Mouse (Mus musculus): ENCODE measurements around the gene Apol6.

The Apol6 gene

GRCm38 (mm10) chr15:77068439-77068861 lies 23.9 kb downstream of the Apol6 start:
- Histone ChIP-seq H3K36me3 (ENCODE audit: insufficient read depth, low read length) (peaks cover 14% of the 10 kb centered on the region), H3K4me1 (replicated peaks; ENCODE audit: low read depth, low read length) (peaks cover 57% of the 10 kb centered on the region), H3K27me3 (ENCODE audit: insufficient read depth, low read length) (no peaks in the 10 kb centered on the region), H3K4me3 (replicated peaks; ENCODE audit: low read length) (no peak overlapping the region), H3K9me3 (ENCODE audit: low read length) (no peaks in the 10 kb centered on the region)
- TF ChIP-seq POU5F1 (IDR thresholded peaks at IDR 0.05; ENCODE audit: borderline replicate concordance, low read length) (no peak), NANOG (IDR thresholded peaks at IDR 0.05; ENCODE audit: borderline replicate concordance, low read length) (no peak), CTCF (conservative IDR thresholded peaks at IDR 0.05; ENCODE audit: low read length) (no peak)

- H3K9me3 ChIP-seq (ENCODE audit: low read length) = no peaks in the 10 kb centered on the region
- H3K4me3 ChIP-seq (replicated peaks; ENCODE audit: low read length) = no peak overlapping the region
- peaks cover 19% of the 10 kb centered on the region for H3K36me3 ChIP-seq (ENCODE audit: insufficient read depth, low read length)
- no peaks in the 10 kb centered on the region for H3K27me3 ChIP-seq (ENCODE audit: insufficient read depth, low read length)
- peaks cover 60% of the 10 kb centered on the region for H3K4me1 ChIP-seq (replicated peaks; ENCODE audit: low read depth, low read length)
- TF ChIP-seq NANOG (IDR thresholded peaks at IDR 0.05; ENCODE audit: borderline replicate concordance, low read length) = no peak
- TF ChIP-seq POU5F1 (IDR thresholded peaks at IDR 0.05; ENCODE audit: borderline replicate concordance, low read length) = no peak
- no peak for TF ChIP-seq CTCF (conservative IDR thresholded peaks at IDR 0.05; ENCODE audit: low read length)
Measured at GRCm38 (mm10) chr15:77069019-77069418, 24.5 kb downstream of the Apol6 start.

GRCm38 (mm10) chr15:77070745-77071268 lies 26.3 kb downstream of the Apol6 start:
- H3K9me3 ChIP-seq (ENCODE audit: low read length) = no peaks in the 10 kb centered on the region
- H3K4me1 ChIP-seq (replicated peaks; ENCODE audit: low read depth, low read length) = peaks cover 63% of the 10 kb centered on the region
- no peaks in the 10 kb centered on the region for H3K27me3 ChIP-seq (ENCODE audit: insufficient read depth, low read length)
- no peak for TF ChIP-seq POU5F1 (IDR thresholded peaks at IDR 0.05; ENCODE audit: borderline replicate concordance, low read length)
- no peak for TF ChIP-seq CTCF (conservative IDR thresholded peaks at IDR 0.05; ENCODE audit: low read length)
- TF ChIP-seq NANOG (IDR thresholded peaks at IDR 0.05; ENCODE audit: borderline replicate concordance, low read length) = no peak
- peaks cover 35% of the 10 kb centered on the region for H3K36me3 ChIP-seq (ENCODE audit: insufficient read depth, low read length)
- peak overlapping the region; percentile 63 for H3K4me3 ChIP-seq (replicated peaks; ENCODE audit: low read length)

GRCm38 (mm10) chr15:77071501-77071900 lies 27.0 kb downstream of the Apol6 start:
- no peaks in the 10 kb centered on the region for H3K9me3 ChIP-seq (ENCODE audit: low read length)
- peaks cover 65% of the 10 kb centered on the region for H3K4me1 ChIP-seq (replicated peaks; ENCODE audit: low read depth, low read length)
- peak overlapping the region; percentile 63 for H3K4me3 ChIP-seq (replicated peaks; ENCODE audit: low read length)
- H3K27me3 ChIP-seq (ENCODE audit: insufficient read depth, low read length) = no peaks in the 10 kb centered on the region
- TF ChIP-seq CTCF (conservative IDR thresholded peaks at IDR 0.05; ENCODE audit: low read length) (peak; percentile 38; the same call in 1 of the 2 replicates), NANOG (IDR thresholded peaks at IDR 0.05; ENCODE audit: borderline replicate concordance, low read length) (no peak), POU5F1 (IDR thresholded peaks at IDR 0.05; ENCODE audit: borderline replicate concordance, low read length) (no peak)
- H3K36me3 ChIP-seq (ENCODE audit: insufficient read depth, low read length) = peaks cover 42% of the 10 kb centered on the region

- no peak for TF ChIP-seq CTCF (conservative IDR thresholded peaks at IDR 0.05; ENCODE audit: low read length)
- no peak for TF ChIP-seq POU5F1 (IDR thresholded peaks at IDR 0.05; ENCODE audit: borderline replicate concordance, low read length)
- TF ChIP-seq NANOG (IDR thresholded peaks at IDR 0.05; ENCODE audit: borderline replicate concordance, low read length) = no peak
- Histone ChIP-seq H3K27me3 (ENCODE audit: insufficient read depth, low read length) (no peaks in the 10 kb centered on the region), H3K9me3 (ENCODE audit: low read length) (no peaks in the 10 kb centered on the region), H3K4me3 (replicated peaks; ENCODE audit: low read length) (no peak overlapping the region), H3K36me3 (ENCODE audit: insufficient read depth, low read length) (peaks cover 54% of the 10 kb centered on the region), H3K4me1 (replicated peaks; ENCODE audit: low read depth, low read length) (peaks cover 67% of the 10 kb centered on the region)
Measured at GRCm38 (mm10) chr15:77072556-77073163, 28.1 kb downstream of the Apol6 start.

GRCm38 (mm10) chr15:77076523-77076922 lies 32.0 kb downstream of the Apol6 start:
- Histone ChIP-seq H3K9me3 (ENCODE audit: low read length) (no peaks in the 10 kb centered on the region), H3K27me3 (ENCODE audit: insufficient read depth, low read length) (no peaks in the 10 kb centered on the region), H3K4me3 (replicated peaks; ENCODE audit: low read length) (peak overlapping the region; percentile 78; the same call in 1 of the 2 replicates), H3K36me3 (ENCODE audit: insufficient read depth, low read length) (peaks cover 56% of the 10 kb centered on the region), H3K4me1 (replicated peaks; ENCODE audit: low read depth, low read length) (peaks cover 86% of the 10 kb centered on the region)
- TF ChIP-seq NANOG (IDR thresholded peaks at IDR 0.05; ENCODE audit: borderline replicate concordance, low read length) (no peak), POU5F1 (IDR thresholded peaks at IDR 0.05; ENCODE audit: borderline replicate concordance, low read length) (no peak), CTCF (conservative IDR thresholded peaks at IDR 0.05; ENCODE audit: low read length) (no peak)

- H3K4me1 ChIP-seq (replicated peaks; ENCODE audit: low read depth, low read length) = peaks cover 86% of the 10 kb centered on the region
Measured at GRCm38 (mm10) chr15:77077906-77078305, 33.4 kb downstream of the Apol6 start.

GRCm38 (mm10) chr15:77078786-77079185 lies 34.3 kb downstream of the Apol6 start:
- Histone ChIP-seq H3K27me3 (ENCODE audit: insufficient read depth, low read length) (no peaks in the 10 kb centered on the region), H3K9me3 (ENCODE audit: low read length) (no peaks in the 10 kb centered on the region)
- TF ChIP-seq CTCF (conservative IDR thresholded peaks at IDR 0.05; ENCODE audit: low read length) (no peak), NANOG (IDR thresholded peaks at IDR 0.05; ENCODE audit: borderline replicate concordance, low read length) (no peak), POU5F1 (IDR thresholded peaks at IDR 0.05; ENCODE audit: borderline replicate concordance, low read length) (no peak)

More at GRCm38 (mm10) chr15:77077906-77078305, 33.4 kb downstream of the Apol6 start:
- no peaks in the 10 kb centered on the region for H3K9me3 ChIP-seq (ENCODE audit: low read length)
- no peaks in the 10 kb centered on the region for H3K27me3 ChIP-seq (ENCODE audit: insufficient read depth, low read length)
- TF ChIP-seq NANOG (IDR thresholded peaks at IDR 0.05; ENCODE audit: borderline replicate concordance, low read length) = no peak
- no peak for TF ChIP-seq POU5F1 (IDR thresholded peaks at IDR 0.05; ENCODE audit: borderline replicate concordance, low read length)
- peak overlapping the region; percentile 78 for H3K4me3 ChIP-seq (replicated peaks; ENCODE audit: low read length)
- H3K36me3 ChIP-seq (ENCODE audit: insufficient read depth, low read length) = peaks cover 63% of the 10 kb centered on the region

More at GRCm38 (mm10) chr15:77078786-77079185, 34.3 kb downstream of the Apol6 start:
- Histone ChIP-seq H3K36me3 (ENCODE audit: insufficient read depth, low read length) (peaks cover 64% of the 10 kb centered on the region), H3K4me3 (replicated peaks; ENCODE audit: low read length) (peak overlapping the region; percentile 78), H3K4me1 (replicated peaks; ENCODE audit: low read depth, low read length) (peaks cover 84% of the 10 kb centered on the region)
